Mouse (Mus musculus) kidney, adult 2 months (tissue): ENCODE data around the gene Vmn1r222.
"Not testable (repeated sequence)": the region's sequence is repeated elsewhere in the genome, so short reads cannot be mapped to it uniquely, and the experiment has no call there.

Experiments used
- CTCF ChIP-seq: fragments of 200-500 bp; conservative IDR thresholded peaks from 2 replicates; pipeline ENCODE4 v1.5.1; 2011; ENCODE audit warnings: low read depth, mild to moderate bottlenecking, control low read depth, low read length, moderate library complexity, mixed read lengths; ENCODE audit not compliant: insufficient read depth, insufficient read length
- POLR2A ChIP-seq: fragments of 200-500 bp; IDR thresholded peaks from one replicate; pipeline ENCODE4 v1.6.1; 2011; ENCODE audit warnings: low read depth, low read length, control low read depth

GRCm38 (mm10) chr13:23268606-23269005 lies 32.9 kb upstream of the Vmn1r222 start:
- not testable (repeated sequence) for TF ChIP-seq CTCF, POLR2A
